Mouse (Mus musculus) thymus, postnatal 36 days (tissue): Measurements from ENCODE around the gene Mtor.

Experiments used
- DNase-seq, 2 experiments: peaks; one replicate each; pipeline ENCODE4 v3.0.0; 2022; ENCODE audit warnings: mixed read lengths in 2 of 2

Mtor gene

DNA sequence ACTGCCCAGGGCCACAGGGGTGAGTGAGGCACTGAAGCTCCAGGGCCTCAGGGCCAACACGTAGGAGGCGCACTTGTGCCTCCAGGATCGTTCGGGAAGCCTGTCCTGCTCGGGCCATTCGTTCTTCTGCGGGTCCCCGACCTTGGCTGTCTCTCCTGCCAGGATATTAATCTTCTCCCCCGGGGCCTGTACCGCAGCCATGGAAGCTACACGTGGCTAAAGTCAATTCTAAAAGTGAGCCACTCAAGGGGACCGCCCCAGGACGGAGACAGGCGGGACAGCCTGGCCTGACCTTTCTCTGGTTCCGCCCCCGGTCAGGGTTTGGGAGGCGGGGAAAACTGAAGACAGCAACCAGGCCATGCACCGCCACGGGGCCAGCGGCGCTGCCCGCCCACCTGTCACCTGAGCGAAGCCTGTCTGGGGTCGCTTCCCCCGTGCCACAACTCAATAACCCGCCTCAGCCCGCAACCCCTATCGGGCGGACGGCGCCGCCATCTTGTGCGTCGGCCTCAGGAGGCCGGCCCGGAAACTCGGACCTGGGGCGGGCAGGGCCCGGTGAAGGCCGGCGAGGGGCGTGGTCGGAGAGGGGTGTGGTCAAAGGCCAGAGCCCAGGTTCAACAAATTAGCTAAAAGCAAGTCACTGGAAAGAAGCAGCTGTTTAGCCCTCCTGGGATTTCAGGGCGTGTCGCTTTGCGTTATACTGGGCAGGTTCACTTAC, 4.0 kb upstream of the Mtor start, which contains the start of gene Ubiad1:
Gene Ubiad1 (minus strand): TSS at position 522 of the 718 bp plus-strand sequence.
- peak; percentile 66 to 67 for DNase-seq

DNA sequence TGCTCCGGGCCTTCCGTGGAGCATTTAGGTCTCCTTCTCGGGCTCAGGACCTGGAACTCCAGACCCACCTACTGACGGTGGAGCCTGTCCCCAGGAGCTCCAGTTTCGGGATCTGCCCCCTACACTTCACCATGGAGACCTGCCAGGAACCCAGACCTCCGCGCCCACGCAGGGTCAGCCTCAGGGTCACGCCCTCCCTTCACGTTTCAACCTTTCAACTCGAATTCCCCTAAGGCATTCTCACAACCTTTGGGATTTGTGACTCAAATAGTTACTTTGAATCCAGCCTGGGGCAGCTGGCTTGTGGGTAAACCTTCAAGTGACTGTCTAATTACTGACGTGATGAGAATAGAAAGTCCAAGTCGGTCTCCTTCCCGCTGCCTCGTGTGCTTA, 438 bp downstream of the Mtor start:
- no peak for DNase-seq

DNA sequence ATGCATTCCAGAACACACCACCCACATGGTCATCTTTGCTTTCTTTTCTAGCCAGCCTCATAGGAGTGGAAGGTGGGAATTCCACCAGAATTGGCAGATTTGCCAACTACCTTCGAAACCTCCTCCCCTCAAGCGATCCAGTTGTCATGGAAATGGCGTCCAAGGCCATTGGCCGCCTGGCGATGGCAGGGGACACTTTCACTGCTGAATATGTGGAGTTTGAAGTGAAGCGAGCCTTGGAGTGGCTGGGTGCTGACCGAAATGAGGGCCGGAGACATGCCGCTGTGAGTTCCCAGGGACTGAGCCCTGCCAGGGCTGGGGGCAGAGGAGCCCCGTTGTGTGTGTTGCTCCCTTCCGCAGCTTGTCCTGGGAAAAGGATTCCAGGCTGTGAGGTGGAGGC, 5.3 kb downstream of the Mtor start:
- DNase-seq, result no peak

DNA sequence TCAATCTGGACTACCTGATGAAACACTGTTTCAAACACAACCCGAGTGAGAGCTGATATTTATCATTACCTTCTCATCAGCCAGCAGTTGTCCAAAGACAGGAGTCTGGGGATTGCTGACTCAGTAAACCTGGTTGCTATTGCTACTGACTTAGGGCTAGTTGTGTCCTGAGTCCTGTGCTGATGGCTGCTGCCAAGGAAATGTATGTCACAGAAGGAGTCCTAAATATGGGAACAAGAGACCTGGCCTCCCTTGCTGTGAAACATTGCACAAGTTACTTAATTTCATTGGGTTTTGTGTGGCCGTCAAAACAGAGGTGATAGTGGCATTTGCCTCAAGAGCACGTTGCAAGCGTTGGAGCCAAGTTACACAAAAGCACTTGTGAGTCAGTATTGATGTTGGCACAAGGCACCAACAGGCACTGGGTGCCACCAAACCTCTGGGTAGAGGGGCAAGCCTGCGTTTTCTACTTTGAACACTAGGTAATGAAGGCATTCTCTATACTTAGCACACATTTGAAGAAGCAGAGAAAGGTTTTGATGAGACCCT, 7.1 kb downstream of the Mtor start:
- DNase-seq, result no peak

DNA sequence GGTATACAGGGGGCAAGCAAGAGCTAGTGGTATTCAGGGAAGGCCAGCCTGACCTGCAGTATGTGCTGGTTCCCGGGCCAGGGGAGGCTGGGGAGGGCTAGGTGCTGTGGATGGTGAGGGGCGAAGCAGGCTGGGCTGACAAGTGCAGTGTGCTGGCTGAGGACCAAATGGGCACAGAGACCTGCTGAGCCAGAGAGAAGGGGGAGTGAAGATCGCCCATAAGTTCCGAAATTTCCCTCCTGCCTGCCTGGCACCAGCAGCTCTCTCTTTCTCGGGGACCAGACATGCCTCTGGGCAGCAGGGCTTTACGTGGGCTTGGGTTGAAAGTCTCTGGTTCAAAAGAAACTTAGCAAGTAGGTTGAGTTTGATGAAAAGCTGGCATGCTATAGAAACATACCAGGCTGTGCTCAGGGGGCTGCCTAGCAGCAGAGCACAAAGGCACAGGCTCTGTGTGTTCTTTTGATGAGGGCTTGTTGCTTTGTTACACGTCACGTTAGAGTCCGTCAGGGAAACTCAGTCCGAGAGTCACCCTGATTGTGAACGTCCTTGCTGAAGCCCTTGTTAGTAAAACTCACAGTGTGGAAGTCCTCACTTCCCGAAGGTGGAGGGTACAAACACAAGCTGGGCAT, 12.4 kb downstream of the Mtor start:
- DNase-seq, result no peak

DNA sequence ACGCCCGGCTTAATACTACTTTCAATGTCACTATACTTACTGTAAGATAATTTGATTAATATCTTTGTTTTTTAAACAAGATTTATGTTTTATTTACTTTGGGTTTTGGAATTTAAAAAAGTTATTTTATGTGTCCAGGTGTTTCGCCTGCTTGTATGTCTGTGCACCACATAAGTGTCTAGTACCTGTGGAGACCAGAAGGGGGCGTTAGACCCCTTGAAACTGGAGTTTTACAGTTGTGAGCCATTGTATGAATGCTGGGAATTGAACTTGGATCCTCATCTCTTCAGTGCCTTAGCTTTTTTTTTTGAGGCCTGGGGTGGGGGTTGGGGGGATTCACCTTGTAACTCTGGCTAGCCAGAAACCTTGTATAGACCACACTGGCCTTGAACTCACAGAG, 13.4 kb downstream of the Mtor start:
- no peak for DNase-seq

DNA sequence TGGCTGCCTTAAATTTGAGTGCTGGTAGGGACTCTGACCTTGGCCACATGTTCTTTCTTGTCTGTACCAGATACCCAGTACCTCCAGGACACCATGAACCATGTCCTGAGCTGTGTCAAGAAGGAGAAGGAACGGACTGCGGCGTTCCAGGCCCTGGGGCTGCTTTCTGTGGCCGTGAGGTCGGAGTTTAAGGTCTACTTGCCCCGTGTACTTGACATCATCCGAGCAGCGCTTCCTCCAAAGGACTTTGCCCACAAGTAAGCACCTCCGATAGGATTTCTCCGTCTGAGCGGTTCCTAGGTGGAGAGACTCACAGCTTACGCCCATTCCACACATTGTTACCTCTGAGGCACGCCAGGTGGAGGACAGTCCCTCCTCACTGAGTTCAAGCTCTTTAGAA, 14.3 kb downstream of the Mtor start:
- no peak for DNase-seq

DNA sequence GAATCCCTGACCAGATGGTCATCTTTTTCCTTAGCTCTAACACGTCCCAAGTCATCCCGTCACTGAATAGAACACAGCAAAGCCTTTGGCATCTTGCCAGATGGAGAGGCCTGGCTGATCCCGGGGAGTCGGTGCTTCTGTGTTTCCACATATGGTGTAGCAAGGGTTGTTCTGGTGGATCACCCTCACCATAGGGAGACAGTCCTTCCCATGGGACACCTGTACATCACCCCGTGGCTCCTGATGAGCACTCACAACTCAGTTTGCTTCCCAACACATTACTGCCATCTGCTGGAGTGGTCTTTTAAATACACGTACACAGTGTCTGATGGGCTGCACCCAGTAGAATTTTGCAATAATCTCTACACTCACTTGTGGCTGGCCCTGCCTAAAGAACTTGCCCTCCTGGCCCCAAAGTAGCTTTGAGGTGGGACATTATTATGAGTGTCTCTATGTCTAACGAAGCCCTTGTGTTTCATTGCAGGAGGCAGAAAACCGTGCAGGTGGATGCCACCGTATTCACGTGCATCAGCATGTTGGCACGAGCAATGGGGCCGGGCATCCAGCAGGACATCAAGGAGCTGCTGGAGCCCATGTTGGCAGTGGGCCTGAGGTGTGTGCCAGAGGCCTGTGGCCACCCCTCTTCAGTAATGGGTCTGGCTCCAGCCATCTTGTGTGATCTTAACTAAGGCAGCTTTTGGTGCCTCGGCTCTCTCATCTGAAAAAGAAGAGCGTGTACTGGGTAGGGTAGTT, 15.0 kb downstream of the Mtor start:
- DNase-seq, result no peak

DNA sequence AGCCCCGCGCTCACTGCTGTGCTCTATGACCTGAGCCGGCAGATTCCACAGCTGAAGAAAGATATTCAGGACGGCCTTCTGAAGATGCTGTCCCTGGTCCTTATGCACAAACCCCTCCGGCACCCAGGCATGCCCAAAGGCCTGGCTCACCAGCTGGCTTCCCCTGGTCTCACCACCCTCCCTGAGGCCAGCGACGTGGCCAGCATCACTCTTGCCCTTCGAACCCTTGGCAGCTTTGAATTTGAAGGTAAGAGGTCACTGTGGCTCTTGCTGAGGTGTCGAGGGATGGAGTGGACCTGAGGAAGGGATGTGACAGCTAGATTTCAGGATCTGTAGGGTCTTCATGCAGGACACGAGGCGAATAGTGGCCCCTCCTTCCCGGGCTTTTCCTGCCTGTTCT, 15.9 kb downstream of the Mtor start:
- DNase-seq, result no peak

DNA sequence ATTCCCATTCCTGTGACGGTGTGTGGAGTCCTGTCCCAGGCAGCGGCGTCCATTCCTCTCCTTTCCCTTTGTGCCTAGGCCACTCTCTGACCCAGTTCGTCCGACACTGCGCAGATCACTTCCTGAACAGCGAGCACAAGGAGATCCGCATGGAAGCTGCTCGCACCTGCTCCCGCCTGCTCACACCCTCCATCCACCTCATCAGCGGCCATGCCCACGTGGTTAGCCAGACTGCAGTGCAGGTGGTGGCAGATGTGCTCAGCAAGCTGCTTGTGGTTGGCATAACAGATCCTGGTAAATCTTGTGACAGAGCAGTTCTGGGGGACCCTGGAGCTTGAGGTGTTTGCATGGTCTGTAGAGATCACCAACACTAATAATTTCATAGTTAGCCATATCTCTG, 16.5 kb downstream of the Mtor start:
- peak in 1 of 2 experiments; percentile 25 for DNase-seq

DNA sequence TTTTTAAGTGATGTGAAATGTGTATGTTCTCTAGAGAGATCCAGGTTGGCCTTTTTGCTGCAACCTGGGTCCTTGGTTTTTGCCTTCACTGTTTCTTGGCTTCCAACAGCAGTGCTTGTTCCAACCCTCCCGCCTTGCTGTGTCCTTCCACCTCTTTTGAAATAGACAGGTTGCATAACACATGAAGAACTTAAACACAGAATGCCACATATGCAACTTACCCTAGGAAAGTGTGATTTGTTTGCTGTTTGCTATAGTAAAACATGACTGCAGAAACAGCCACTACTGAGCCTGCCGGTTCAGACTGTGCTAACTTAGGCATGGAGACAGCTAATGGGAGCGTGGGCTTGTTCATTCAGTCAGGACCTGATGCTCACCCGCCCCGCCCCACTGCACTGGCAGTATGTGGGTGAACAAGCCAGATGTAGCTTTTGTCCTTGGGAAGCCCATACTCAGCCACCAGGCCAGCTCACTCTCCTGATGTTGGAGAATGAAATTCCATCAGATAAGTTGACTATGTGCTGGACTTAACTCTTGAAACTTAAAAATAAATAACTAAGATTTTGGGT, 18.2 kb downstream of the Mtor start:
- no peak for DNase-seq

DNA sequence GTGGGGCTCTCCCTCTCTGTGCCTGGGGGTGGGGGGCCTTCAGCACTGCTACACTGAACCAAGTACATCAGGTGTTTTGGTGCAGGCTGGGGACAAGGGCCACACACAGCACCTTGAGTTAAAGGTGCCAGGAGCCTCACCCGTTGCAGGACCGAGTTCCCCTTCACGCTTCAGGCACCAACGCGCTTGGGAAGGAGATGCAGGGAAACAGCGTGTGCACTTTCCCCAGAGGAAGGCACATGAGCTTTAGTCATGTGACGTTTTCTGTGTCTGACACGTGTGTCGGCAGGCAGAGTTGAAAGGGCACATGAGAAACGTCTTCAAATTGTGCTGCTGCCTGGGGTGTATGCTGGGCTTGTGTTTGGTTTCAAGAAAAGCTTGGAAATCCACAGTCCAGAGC, 20.0 kb downstream of the Mtor start:
- DNase-seq, result no peak

DNA sequence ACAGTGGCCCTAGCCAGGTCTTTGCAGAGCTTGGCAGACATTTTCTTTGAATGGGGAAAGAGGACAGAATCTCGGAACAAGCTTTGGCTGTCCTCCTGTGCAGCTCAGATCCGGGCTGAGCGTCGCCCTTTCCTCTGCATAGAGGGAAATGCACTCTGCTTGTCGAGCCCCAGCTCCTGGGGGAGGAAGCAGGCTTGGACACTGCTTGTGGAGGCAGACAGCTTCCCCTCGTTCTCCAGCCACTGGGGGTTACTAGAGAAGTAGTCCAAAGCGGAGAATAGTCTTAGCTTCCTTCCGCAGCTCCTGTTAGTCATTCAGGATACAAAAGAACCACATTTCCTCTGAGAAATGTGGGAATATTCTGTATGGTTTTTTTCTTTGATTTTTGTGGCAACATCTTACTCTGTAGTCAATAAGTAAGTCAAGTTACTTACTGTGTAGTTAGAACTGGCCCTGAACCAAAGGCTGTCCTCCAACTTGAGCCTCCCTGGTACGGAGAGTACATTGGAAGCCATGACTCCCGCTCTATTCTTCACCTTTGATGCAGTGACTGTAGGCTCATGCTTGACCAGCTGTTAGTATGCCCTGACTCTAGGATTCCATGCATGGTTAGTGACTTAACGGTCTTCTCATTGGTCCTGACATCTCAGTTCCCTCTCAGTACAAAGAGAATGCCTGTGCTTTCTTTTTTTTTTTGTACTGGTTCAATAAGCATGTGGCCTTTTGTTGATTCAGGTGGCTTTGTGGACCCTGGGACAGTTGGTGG, 21.3 kb downstream of the Mtor start:
- no peak for DNase-seq

DNA sequence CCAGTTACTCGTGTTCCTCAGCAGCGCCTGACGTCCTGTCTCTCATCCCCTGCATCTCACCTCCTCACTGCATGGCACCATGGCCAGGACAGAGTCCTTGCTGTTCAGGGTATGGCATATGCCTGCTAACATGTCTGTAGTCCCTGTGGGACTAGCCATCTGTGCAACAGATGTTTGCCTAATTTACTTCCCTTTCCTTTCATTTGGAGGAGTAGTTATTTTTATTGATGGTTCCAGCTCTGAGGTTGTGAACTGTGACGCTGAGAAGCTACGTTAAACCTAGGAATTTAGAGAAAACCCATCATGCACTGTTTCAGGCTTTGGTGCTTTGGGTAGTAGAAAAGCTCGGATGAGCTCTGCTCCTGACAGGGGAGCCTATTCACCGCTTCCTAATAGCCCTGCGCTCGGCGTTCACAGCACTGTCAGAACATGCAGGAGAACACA, 23.0 kb downstream of the Mtor start:
- no peak for DNase-seq

DNA sequence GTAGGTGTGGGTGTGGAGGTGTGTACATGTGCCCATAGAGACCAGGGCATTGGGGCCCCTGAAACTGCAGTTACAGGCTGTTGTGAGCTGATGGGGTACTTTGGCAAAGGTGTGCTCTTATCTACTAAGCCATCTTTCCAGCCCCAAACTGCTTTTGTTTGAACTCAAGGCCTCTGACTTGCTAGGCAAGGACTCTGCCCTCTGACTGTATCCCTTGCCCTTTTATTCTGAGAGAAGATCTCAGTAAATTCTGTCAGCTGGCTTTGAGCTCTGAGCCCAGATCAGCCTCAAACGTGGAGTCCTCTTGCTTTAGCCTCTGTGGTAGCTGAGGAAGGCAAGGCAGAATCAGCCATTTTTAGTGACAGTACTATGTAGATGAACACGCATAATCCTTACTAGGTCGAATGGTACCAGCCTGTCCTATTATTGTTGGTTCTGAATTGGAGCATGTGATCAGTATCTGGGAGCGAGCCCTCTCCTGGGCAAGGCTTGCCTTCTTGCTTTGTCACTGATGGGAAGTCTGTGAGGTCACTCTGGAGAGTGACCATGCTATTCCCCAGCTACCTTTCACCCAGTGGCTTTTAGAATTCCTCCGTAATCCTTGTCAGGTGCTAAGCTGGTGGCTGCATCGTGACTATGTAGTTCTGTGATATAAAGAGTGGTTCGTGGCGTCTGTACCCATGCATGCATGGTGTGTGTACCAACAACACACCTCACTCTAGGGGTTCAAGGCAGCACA, 24.2 kb downstream of the Mtor start:
- DNase-seq, result no peak

DNA sequence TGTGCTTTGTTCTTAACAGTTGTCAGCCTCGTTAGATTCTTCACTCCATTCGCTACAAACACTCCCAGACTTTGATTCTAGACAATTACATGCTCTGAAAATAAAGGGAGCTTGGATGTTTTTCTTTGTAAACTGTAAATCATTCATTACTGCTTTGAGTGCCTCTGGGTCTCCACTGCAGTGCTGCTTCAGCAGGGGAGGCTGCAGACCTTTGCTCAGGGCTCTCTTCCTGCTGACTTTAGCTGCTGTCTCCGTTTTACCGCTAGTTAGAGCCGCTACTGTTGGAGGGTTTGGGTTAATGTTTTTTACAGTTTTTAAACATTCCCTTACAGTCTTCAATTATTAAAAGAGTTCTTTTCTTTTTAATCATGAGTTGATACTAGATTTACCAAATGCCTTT, 25.1 kb downstream of the Mtor start:
- DNase-seq, result no peak

DNA sequence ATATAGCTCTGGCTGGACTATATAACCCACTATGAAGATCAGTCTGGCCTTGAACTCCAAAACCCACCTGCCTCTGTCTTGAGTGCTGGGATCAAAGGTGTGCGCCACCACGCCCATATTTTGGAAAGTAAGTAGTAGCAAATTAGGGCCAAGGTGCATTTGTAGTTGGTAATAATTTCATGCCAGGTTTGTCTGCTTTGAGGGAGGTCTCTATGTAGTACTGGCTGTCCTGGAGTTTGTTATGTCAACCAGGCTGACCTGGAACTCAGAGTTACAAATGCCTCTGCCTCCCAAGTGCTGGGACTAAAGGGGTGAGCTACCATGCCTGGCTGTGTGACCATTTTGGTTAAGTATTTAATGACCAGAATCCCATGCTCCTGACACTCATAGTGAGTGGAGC, 31.8 kb downstream of the Mtor start:
- DNase-seq, result no peak

DNA sequence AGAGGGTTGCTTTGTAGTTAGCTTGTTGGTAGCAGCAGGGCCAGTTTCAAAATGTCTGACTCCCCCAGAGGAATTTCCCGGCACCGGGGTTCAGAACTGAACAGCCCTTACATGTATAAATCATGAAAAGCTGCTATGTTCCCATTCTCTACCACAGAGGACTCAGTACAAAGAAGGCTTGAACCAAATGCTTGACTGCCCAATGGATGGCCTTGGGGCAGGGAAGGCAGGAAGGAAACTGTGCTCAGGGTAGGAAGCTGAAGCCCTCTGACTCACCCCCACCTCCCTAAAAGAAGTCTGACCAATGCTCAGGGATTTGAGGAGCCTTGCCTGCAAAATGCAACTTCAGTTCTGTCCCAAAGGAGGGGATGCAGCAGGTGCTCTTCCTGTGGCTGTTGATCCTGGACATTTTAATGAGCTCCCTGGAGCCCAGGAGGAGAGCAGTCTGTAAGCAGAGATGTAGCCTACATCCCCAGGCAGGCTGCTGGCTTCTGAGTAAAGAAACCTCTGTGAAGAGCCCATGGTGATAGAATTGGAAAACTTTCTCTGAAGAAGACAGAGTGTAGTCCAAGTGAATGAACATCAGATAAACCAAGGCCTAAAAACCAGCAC, 33.3 kb downstream of the Mtor start:
- no peak for DNase-seq

DNA sequence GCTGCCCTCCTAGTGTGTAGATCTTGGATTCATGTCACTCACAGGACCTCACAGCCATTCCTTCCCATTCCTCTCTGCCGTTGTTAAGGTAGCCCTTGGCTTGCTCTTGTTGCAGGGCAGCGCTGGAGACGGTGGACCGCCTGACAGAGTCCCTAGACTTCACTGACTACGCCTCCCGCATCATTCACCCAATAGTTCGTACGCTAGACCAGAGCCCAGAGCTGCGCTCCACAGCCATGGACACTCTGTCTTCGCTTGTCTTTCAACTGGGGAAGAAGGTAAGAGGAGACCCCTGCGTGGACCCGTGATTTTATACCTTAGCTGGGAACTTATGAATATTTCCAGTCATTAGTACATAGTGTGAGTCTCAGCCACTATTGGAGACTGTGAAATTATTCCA, 36.1 kb downstream of the Mtor start:
- DNase-seq, result no peak

DNA sequence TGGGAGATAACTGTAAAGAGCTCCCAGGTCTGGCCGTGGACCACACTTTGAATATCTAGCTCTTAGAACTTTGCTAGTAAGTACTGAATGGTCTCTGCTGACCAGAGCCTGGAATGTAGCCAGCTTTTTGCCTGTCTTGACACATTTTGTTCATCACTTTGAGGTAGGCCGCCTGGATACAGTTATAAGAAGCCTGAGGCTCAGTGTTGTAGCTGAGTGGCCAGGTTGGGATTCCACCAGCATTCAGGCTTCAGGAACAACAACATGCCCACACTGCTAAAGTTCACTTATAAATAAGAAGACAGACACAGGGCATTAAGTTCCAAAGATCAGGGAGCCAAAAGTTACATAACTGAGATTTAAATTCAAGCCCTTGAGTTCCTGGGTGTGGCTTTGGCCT, 39.4 kb downstream of the Mtor start:
- DNase-seq, result no peak

DNA sequence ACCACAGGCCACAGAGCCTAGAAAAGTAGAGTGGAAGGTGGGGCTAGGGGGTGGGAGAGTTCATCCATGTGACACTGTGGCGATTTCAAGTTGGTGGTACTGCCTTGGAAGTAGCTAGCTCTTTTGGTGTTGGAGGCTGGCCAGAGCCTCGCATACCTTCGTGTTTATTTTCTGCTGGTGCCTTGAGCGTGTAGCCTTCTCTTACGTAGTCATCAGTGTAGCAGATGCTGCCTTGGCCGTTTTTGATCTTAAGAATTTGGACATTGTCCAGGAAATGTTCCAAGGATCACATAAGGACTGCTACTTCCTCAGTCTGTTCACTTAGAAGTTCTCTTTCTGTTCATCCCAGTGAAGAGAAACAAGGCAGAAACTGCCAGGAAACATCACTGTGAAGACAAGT, 42.1 kb downstream of the Mtor start:
- no peak for DNase-seq
